Mouse (Mus musculus) midbrain, embryonic 11.5 days (tissue): ENCODE results near the gene Platr17. TPM values are rescaled to one million over a fixed set of nuclear protein-coding genes. Genes with fewer than 3 reads are reported as not detected.
"Not testable (repeated sequence)": the region's sequence is repeated elsewhere in the genome, so short reads cannot be mapped to it uniquely, and the experiment has no call there.

Source experiments
- ATAC-seq: fragments of 200-750 bp; cut with Nextera tagmentation; 2 replicates; pipeline ENCODE4 v1.8.0; 2017; ENCODE audit warnings: moderate TSS enrichment, moderate library complexity; ENCODE audit not compliant: low FRiP score
- DNase-seq: peaks from one replicate; pipeline ENCODE4 v3.0.0; 2015; ENCODE audit warnings: low spot score; ENCODE audit errors: missing footprints
- H3K27ac ChIP-seq: fragments of 300-500 bp; sonication (generic); 2 replicates; pipeline ENCODE4 v1.5.1; 2014; ENCODE audit warnings: low read depth, low read length
- H3K27me3 ChIP-seq: fragments of 300-500 bp; sonication (generic); 2 replicates; pipeline ENCODE4 v1.6.1; 2014; ENCODE audit warnings: mild to moderate bottlenecking, low read length, moderate library complexity, mixed read lengths; ENCODE audit not compliant: control insufficient read depth, insufficient read depth
- H3K36me3 ChIP-seq: fragments of 300-500 bp; sonication (generic); 2 replicates; pipeline ENCODE4 v1.6.1; 2014; ENCODE audit warnings: mild to moderate bottlenecking, low read length, moderate library complexity, mixed read lengths; ENCODE audit not compliant: control insufficient read depth, insufficient read depth
- H3K4me1 ChIP-seq: fragments of 300-500 bp; sonication (generic); 2 replicates; pipeline ENCODE4 v1.6.1; 2014; ENCODE audit warnings: low read length; ENCODE audit not compliant: control insufficient read depth, insufficient read depth
- H3K4me2 ChIP-seq: fragments of 300-500 bp; sonication (generic); 2 replicates; pipeline ENCODE4 v1.6.1; 2014; ENCODE audit warnings: mild to moderate bottlenecking, moderate library complexity
- H3K4me3 ChIP-seq: fragments of 300-500 bp; sonication (generic); 2 replicates; pipeline ENCODE4 v1.5.1; 2014; ENCODE audit warnings: low read depth, low read length
- H3K9ac ChIP-seq: fragments of 300-500 bp; sonication (generic); 2 replicates; pipeline ENCODE4 v1.6.1; 2014; ENCODE audit warnings: low read length
- H3K9me3 ChIP-seq: fragments of 300-500 bp; sonication (generic); 2 replicates; pipeline ENCODE4 v1.6.1; 2016; ENCODE audit warnings: low read length; ENCODE audit not compliant: control insufficient read depth
- WGBS: fragments of 180-500 bp; shearing (Covaris S2); extraction: QIAGEN DNeasy Blood & Tissue Kit; methylation state at CpG from one replicate; pipeline ENCODE4 v1.1.7; 2014; 5-methylcytosine and 5-hydroxymethylcytosine counted together
- polyA plus RNA-seq: library from polyadenylated mRNA; unstranded; fragments of >200 nt; fragmentation: Nextera tagmentation; extraction: Ambion mirVana; gene quantifications from 2 replicates; pipeline ENCODE4 v1.2.1, GENCODE M21; 2014

Platr17 gene
- polyA plus RNA-seq = 0.22 TPM in 1 of 2 replicates, not detected in the other

GRCm38 (mm10) chr17:33904835-33905234 is at the start of gene Platr17:
Platr17 (plus strand) TSS chr17:33905135.
- not testable (repeated sequence) for H3K9ac ChIP-seq, H3K9me3 ChIP-seq, H3K4me3 ChIP-seq, H3K4me2 ChIP-seq, H3K27me3 ChIP-seq, H3K27ac ChIP-seq, H3K4me1 ChIP-seq, H3K36me3 ChIP-seq, ATAC-seq, DNase-seq
- WGBS = 37% methylated on average over 3 of the region's 4 CpGs

GRCm38 (mm10) chr17:33857816-33858215 is 47.1 kb upstream of the Platr17 start:
- no peaks in the 10 kb centered on the region for H3K36me3 ChIP-seq
- no peak for ATAC-seq
- whole genome bisulfite sequencing = 70% methylated on average over 4 of the region's 4 CpGs
- no peaks in the 10 kb centered on the region for H3K27me3 ChIP-seq
- H3K9ac ChIP-seq = no peak overlapping the region
- H3K4me1 ChIP-seq = no peaks in the 10 kb centered on the region
- no peak overlapping the region for H3K4me2 ChIP-seq
- H3K9me3 ChIP-seq = no peaks in the 10 kb centered on the region
- H3K4me3 ChIP-seq = no peak overlapping the region
- no peak for DNase-seq
- H3K27ac ChIP-seq = no peak overlapping the region

- ATAC-seq (no peak), DNase-seq (no peak)
- no peaks in the 10 kb centered on the region for H3K36me3 ChIP-seq
- H3K9ac ChIP-seq = no peak overlapping the region
- no peak overlapping the region for H3K27ac ChIP-seq
- no peak overlapping the region for H3K4me3 ChIP-seq
- H3K4me1 ChIP-seq = no peaks in the 10 kb centered on the region
- whole genome bisulfite sequencing = 46% methylated on average over 9 of the region's 9 CpGs
- H3K9me3 ChIP-seq = no peaks in the 10 kb centered on the region
- no peaks in the 10 kb centered on the region for H3K27me3 ChIP-seq
- no peak overlapping the region for H3K4me2 ChIP-seq
Observed at GRCm38 (mm10) chr17:33865330-33866030, 39.5 kb upstream of the Platr17 start.

- H3K27me3 ChIP-seq, H3K4me2 ChIP-seq, H3K4me1 ChIP-seq, H3K27ac ChIP-seq, DNase-seq, H3K36me3 ChIP-seq, ATAC-seq, H3K9ac ChIP-seq, H3K9me3 ChIP-seq, H3K4me3 ChIP-seq: not testable (repeated sequence)
- WGBS = 65% methylated on average over 4 of the region's 12 CpGs
Observed at GRCm38 (mm10) chr17:33873537-33873936, 31.4 kb upstream of the Platr17 start, which contains the start of gene Gm7029. Gm7029 (plus strand) TSS chr17:33873837.

- H3K4me1 ChIP-seq = no peaks in the 10 kb centered on the region
- DNase-seq = no peak
- no peaks in the 10 kb centered on the region for H3K27me3 ChIP-seq
- 92% methylated on average over 11 of the region's 11 CpGs for WGBS
- peaks cover 2% of the 10 kb centered on the region; the same call in 1 of the 2 replicates for H3K36me3 ChIP-seq
- no peak overlapping the region for H3K27ac ChIP-seq
- no peak for ATAC-seq
- no peaks in the 10 kb centered on the region for H3K9me3 ChIP-seq
- H3K4me2 ChIP-seq = no peak overlapping the region
- no peak overlapping the region for H3K9ac ChIP-seq
- H3K4me3 ChIP-seq = no peak overlapping the region
Observed at GRCm38 (mm10) chr17:33874411-33874810, 30.5 kb upstream of the Platr17 start.

- not testable (repeated sequence) for DNase-seq, H3K4me1 ChIP-seq, H3K27ac ChIP-seq, H3K4me3 ChIP-seq, H3K36me3 ChIP-seq, H3K27me3 ChIP-seq, H3K9me3 ChIP-seq, H3K4me2 ChIP-seq, ATAC-seq, H3K9ac ChIP-seq
- WGBS = 79% methylated on average over 5 of the region's 5 CpGs
Observed at GRCm38 (mm10) chr17:33875797-33876196, 29.1 kb upstream of the Platr17 start.

- not testable (repeated sequence) for H3K9me3 ChIP-seq, H3K27me3 ChIP-seq, H3K4me3 ChIP-seq, H3K4me1 ChIP-seq, H3K27ac ChIP-seq, H3K9ac ChIP-seq, H3K36me3 ChIP-seq, ATAC-seq, H3K4me2 ChIP-seq
- WGBS = 93% methylated on average over 9 of the region's 11 CpGs
- peak; percentile 65 for DNase-seq
Observed at GRCm38 (mm10) chr17:33884320-33884719, 20.6 kb upstream of the Platr17 start.

GRCm38 (mm10) chr17:33887802-33888201 is 17.1 kb upstream of the Platr17 start:
- H3K4me2 ChIP-seq, H3K27ac ChIP-seq, DNase-seq, H3K36me3 ChIP-seq, H3K9me3 ChIP-seq, H3K4me3 ChIP-seq, ATAC-seq, H3K4me1 ChIP-seq, H3K27me3 ChIP-seq, H3K9ac ChIP-seq: not testable (repeated sequence)
- 66% methylated on average over 2 of the region's 2 CpGs for WGBS

- not testable (repeated sequence) for ATAC-seq
Observed at GRCm38 (mm10) chr17:33888230-33888629, 16.7 kb upstream of the Platr17 start.

More at GRCm38 (mm10) chr17:33888230-33888629, 16.7 kb upstream of the Platr17 start:
- H3K27ac ChIP-seq, H3K4me2 ChIP-seq, H3K4me1 ChIP-seq, DNase-seq, H3K9me3 ChIP-seq, H3K36me3 ChIP-seq, H3K27me3 ChIP-seq, H3K4me3 ChIP-seq: not testable (repeated sequence)
- H3K9ac ChIP-seq = 0 out of 2 replicates have a peak overlapping the region, but pooled peaks have one; percentile 2
